Mouse (Mus musculus): Measurements from ENCODE around the gene Psmc6. TPM values are rescaled to one million over a fixed set of nuclear protein-coding genes. Genes with fewer than 3 reads are reported as not detected.

Gene Psmc6
- polyA plus RNA-seq, 1 experiment from 2014 or later, result 167 TPM

Other genes with a start within 250 kb of the Psmc6 start
- gene Gpr137c, start 110.1 kb upstream of the Psmc6 start, polyA plus RNA-seq (2015; fragmentation: Nextera tagmentation; extraction: Ambion mirVana), result 3.3 and 4.0 TPM in 2 replicates
- 16.5 and 19.6 TPM in 2 replicates for gene Txndc16, start 109.5 kb upstream of the Psmc6 start, polyA plus RNA-seq (2015; fragmentation: Nextera tagmentation; extraction: Ambion mirVana)
- 28.9 and 30.9 TPM in 2 replicates for gene Ero1l, start 11.0 kb upstream of the Psmc6 start, polyA plus RNA-seq (2015; fragmentation: Nextera tagmentation; extraction: Ambion mirVana)
- gene Styx, start 21.3 kb downstream of the Psmc6 start, polyA plus RNA-seq (2015; fragmentation: Nextera tagmentation; extraction: Ambion mirVana), result 82.1 and 84.1 TPM in 2 replicates
- 49.5 and 55.9 TPM in 2 replicates for gene Gnpnat1, start 75.1 kb downstream of the Psmc6 start, polyA plus RNA-seq (2015; fragmentation: Nextera tagmentation; extraction: Ambion mirVana)
- gene Fermt2, start 200.3 kb downstream of the Psmc6 start, polyA plus RNA-seq (2015; fragmentation: Nextera tagmentation; extraction: Ambion mirVana), result 119 and 127 TPM in 2 replicates

Measured in embryonic facial prominence, embryonic 13.5 days (tissue).